14 mouse cellular contexts compared by ENCODE assay signal in the genomic region with DNA sequence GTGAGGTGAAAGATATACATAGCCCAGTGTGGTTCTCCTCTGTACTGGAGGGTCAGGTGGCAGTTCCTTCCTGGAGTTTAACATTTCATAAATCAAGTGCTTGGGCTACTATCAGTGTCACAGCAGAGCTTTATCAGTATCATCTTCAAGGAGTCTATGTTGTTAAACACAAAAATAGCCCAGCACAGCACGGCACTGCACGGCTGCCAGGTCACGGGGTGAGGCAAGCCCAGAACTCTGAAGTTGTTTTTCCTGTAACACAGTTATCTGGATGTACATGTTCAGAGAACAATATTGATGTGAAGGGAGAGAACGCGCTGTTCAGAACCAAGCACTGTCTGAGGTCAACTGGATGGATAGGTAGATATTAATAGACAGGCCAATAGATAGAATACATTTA.
"Had no signal": no experiment of that assay in that cellular context is flagged by ENCODE, and none has a peak within 500 bp of the region (broad histone marks: within the 10 kb centered on the region; RNA-seq: fewer than 3 reads in every experiment).

No protein-coding gene starts in this region.

- DNase-seq: kidney, adult 8-10 months; kidney, postnatal 4 days; liver; liver, embryonic 13.5 days; liver, postnatal 0 days; right cerebral cortex, postnatal 4 days; thymus, adult 2 months; thymus, postnatal 25 days had no signal

- H3K9me3 ChIP-seq: limb, embryonic 12.5 days; liver, embryonic 13.5 days; lung, embryonic 15.5 days; midbrain, embryonic 13.5 days; stomach, embryonic 15.5 days had no signal

- H3K4me1 ChIP-seq: limb, embryonic 12.5 days; liver, embryonic 13.5 days had no signal

- H3K9ac ChIP-seq: limb, embryonic 12.5 days; liver, embryonic 13.5 days; liver, postnatal 0 days; lung, embryonic 15.5 days; midbrain, embryonic 13.5 days; stomach, embryonic 15.5 days had no signal

- H3K4me3 ChIP-seq: layer of hippocampus, adult 2 months; limb, embryonic 12.5 days; liver, embryonic 13.5 days; lung, embryonic 15.5 days; midbrain, embryonic 13.5 days; stomach, embryonic 15.5 days had no signal

- H3K36me3 ChIP-seq: limb, embryonic 12.5 days; liver, embryonic 13.5 days; lung, embryonic 15.5 days; midbrain, embryonic 13.5 days; stomach, embryonic 15.5 days had no signal

- H3K27me3 ChIP-seq: limb, embryonic 12.5 days; liver, embryonic 13.5 days; lung, embryonic 15.5 days; midbrain, embryonic 13.5 days; stomach, embryonic 15.5 days had no signal

- H3K27ac ChIP-seq: kidney, postnatal 0 days; layer of hippocampus, adult 2 months; limb, embryonic 12.5 days; liver, embryonic 13.5 days; lung, embryonic 15.5 days; midbrain, embryonic 13.5 days; stomach, embryonic 15.5 days had no signal
